Mouse (Mus musculus) intestine, embryonic 16.5 days (tissue): Measurements from ENCODE around the gene Gadd45b. TPM values are rescaled to one million over a fixed set of nuclear protein-coding genes. Genes with fewer than 3 reads are reported as not detected.

Experiments
- polyA plus RNA-seq: library from polyadenylated mRNA; unstranded; fragments of >200 nt; fragmentation: Nextera tagmentation; extraction: Ambion mirVana; gene quantifications from 2 replicates; pipeline ENCODE4 v1.2.1, GENCODE M21; 2015

Gene Gadd45b
- polyA plus RNA-seq, 1 experiment from 2014 or later: 26.5 TPM

Other genes with a start within 250 kb of the Gadd45b start
- 39.8 and 41.8 TPM in 2 replicates for gene Mob3a, start 228.1 kb upstream of the Gadd45b start, polyA plus RNA-seq
- 18.5 and 25.0 TPM in 2 replicates for gene Izumo4, start 227.9 kb upstream of the Gadd45b start, polyA plus RNA-seq
- gene Ap3d1, start 187.8 kb upstream of the Gadd45b start, polyA plus RNA-seq: 57.9 and 58.4 TPM in 2 replicates
- gene Dot1l, start 174.9 kb upstream of the Gadd45b start, polyA plus RNA-seq: 9.5 and 9.7 TPM in 2 replicates
- gene Sf3a2, start 131.9 kb upstream of the Gadd45b start, polyA plus RNA-seq: 62.3 and 63.0 TPM in 2 replicates
- 120 and 135 TPM in 2 replicates for gene Plekhj1, start 131.4 kb upstream of the Gadd45b start, polyA plus RNA-seq
- 0.07 and 0.10 TPM in 2 replicates for gene Amh, start 124.8 kb upstream of the Gadd45b start, polyA plus RNA-seq
- gene Jsrp1, start 116.6 kb upstream of the Gadd45b start, polyA plus RNA-seq: 0.70 and 0.82 TPM in 2 replicates
- 1,610 and 1,714 TPM in 2 replicates for gene Oaz1, start 103.4 kb upstream of the Gadd45b start, polyA plus RNA-seq
- 0.07 and 0.10 TPM in 2 replicates for gene Lingo3, start 86.0 kb upstream of the Gadd45b start, polyA plus RNA-seq
- gene Lsm7, start 74.9 kb upstream of the Gadd45b start, polyA plus RNA-seq: 198 and 240 TPM in 2 replicates
- 36.2 and 36.6 TPM in 2 replicates for gene Sppl2b, start 74.8 kb upstream of the Gadd45b start, polyA plus RNA-seq
- 0.06 TPM in 1 of 2 replicates, not detected in the other for gene Tmprss9, start 58.2 kb upstream of the Gadd45b start, polyA plus RNA-seq
- gene Timm13, start 29.1 kb upstream of the Gadd45b start, polyA plus RNA-seq: 390 and 410 TPM in 2 replicates
- gene Lmnb2, start 11.8 kb upstream of the Gadd45b start, polyA plus RNA-seq: 38.6 and 41.0 TPM in 2 replicates
- 3.6 and 4.0 TPM in 2 replicates for gene Gng7, start 84.9 kb downstream of the Gadd45b start, polyA plus RNA-seq
- 0.61 and 0.92 TPM in 2 replicates for gene Diras1, start 95.6 kb downstream of the Gadd45b start, polyA plus RNA-seq
- gene Slc39a3, start 107.4 kb downstream of the Gadd45b start, polyA plus RNA-seq: 18.1 and 18.9 TPM in 2 replicates
- gene Sgta, start 130.1 kb downstream of the Gadd45b start, polyA plus RNA-seq: 204 TPM in 2 replicates
- gene Thop1, start 140.0 kb downstream of the Gadd45b start, polyA plus RNA-seq: 48.7 and 53.8 TPM in 2 replicates
- 123 and 180 TPM in 2 replicates for gene Creb3l3, start 168.8 kb downstream of the Gadd45b start, polyA plus RNA-seq
- gene Map2k2, start 175.8 kb downstream of the Gadd45b start, polyA plus RNA-seq: 214 and 225 TPM in 2 replicates
- 46.2 and 47.4 TPM in 2 replicates for gene Zbtb7a, start 205.1 kb downstream of the Gadd45b start, polyA plus RNA-seq
- 52.5 and 54.4 TPM in 2 replicates for gene Pias4, start 237.8 kb downstream of the Gadd45b start, polyA plus RNA-seq
- gene Eef2, start 246.6 kb downstream of the Gadd45b start, polyA plus RNA-seq: 526 and 531 TPM in 2 replicates